Mouse (Mus musculus): ENCODE data around the gene Grk3.

- no peak for TF ChIP-seq CTCF (IDR thresholded peaks at IDR 0.05; ENCODE audit: low read depth, low read length)
- TF ChIP-seq POLR2A (IDR thresholded peaks at IDR 0.05; ENCODE audit: borderline replicate concordance, low read depth, low read length) = no peak
Measured at GRCm38 (mm10) chr5:112981931-112982330, 33.7 kb downstream of the Grk3 start.
